Mouse (Mus musculus): ENCODE measurements at regions not wholly inside any gene's neighbourhood (a gene's known extent, or its start where the extent isn't known, plus 50 kb on each side); places are given as distances from the start of the nearest gene placed in this dataset.

DNA sequence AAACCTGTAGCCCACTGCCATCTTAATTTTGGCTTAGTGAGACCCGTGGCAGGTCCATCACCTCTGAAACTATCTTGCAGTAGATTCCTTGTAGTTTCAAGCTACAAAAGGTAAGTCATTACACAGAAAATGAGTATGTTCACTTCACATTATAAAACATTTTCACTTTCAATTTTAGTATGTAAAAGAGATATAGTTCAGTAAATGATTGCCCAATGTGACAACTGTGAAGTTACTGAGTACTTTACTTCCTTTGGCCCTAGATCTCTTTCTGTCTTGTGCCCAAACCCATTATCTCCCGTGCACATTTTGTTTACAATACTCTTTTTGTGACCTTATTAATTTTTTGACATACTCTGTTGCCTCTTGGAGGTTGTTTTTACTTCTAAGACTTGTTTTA, 335.4 kb upstream of the Pitrm1 start:
- ATAC-seq (replicated peaks in 1 of 2; ENCODE audit: insufficient read depth in 1 of 2, low FRiP score in 2 of 2, low TSS enrichment in 1 of 2, low read depth in 1 of 2, poor library complexity in 2 of 2, severe bottlenecking in 2 of 2) = no peak

DNA sequence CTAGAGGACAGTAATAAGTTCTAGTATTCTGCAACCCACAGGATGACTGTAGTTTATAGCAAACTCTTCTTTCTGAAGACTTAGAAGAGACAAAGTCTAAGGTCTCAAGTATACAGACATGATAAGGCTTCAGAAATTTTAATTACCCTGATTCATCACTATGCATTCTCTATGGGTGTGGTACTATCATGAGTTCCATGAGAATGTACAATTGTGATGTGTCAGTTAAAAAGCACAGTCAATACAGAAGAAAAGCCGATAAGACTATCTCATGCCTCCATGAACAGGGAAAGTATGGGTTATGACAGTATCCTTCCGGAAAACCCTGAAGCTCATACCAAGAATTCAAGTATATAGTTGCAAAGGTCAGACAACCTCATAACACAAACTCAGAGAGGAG, 333.8 kb upstream of the Pitrm1 start:
- no peak for ATAC-seq (replicated peaks in 1 of 2; ENCODE audit: insufficient read depth in 1 of 2, low FRiP score in 2 of 2, low TSS enrichment in 1 of 2, low read depth in 1 of 2, poor library complexity in 2 of 2, severe bottlenecking in 2 of 2)

DNA sequence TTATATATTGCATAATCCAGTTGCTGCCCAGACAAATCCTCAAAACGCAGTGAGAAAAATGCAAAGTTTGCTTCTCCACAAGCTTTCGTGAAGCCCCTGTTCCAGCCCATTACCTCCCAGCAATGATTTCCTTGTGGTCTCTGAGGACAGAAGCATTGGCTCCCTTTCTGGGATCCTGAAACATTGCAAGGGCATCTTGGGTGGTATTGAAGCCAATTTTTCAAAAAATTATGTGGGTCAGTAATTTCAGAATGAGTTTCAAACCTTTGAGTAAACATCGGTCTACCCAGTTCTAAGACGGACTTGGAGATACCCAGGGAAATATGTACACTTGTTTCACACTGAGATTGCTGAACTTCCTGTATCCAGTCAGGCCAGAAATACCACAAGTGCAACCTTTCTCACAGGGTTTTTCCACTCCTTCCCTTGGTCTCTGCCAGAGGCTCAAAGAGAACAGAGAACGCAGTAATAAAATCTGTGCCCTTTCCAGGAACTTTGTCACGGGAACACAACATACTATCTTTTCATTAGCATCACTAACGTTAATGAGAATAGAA, 321.8 kb upstream of the Pitrm1 start:
- ATAC-seq (replicated peaks in 1 of 2; ENCODE audit: insufficient read depth in 1 of 2, low FRiP score in 2 of 2, low TSS enrichment in 1 of 2, low read depth in 1 of 2, poor library complexity in 2 of 2, severe bottlenecking in 2 of 2) = no peak

DNA sequence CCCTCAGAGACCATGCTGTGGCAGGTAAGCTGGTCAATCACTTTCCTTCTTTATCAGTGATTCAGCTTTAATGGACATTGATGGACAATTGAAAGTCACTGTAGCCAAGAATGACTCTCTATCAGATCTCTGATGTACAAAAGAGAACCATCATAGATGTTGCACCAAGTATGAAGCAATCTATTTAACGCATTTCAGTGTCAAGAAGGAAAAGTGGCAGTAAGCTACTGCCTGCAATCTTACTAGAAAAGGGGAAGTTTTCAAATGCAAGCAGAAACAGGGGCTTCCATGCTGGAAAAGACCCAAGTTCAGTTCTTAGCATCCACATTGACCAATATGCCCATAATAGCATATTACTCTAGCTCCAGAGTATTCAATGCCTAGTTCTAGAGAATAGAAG, 319.7 kb upstream of the Pitrm1 start:
- peak; percentile 62 to 82; a peak in 3 of 4 replicates for ATAC-seq (replicated peaks in 1 of 2; ENCODE audit: insufficient read depth in 1 of 2, low FRiP score in 2 of 2, low TSS enrichment in 1 of 2, low read depth in 1 of 2, poor library complexity in 2 of 2, severe bottlenecking in 2 of 2)

DNA sequence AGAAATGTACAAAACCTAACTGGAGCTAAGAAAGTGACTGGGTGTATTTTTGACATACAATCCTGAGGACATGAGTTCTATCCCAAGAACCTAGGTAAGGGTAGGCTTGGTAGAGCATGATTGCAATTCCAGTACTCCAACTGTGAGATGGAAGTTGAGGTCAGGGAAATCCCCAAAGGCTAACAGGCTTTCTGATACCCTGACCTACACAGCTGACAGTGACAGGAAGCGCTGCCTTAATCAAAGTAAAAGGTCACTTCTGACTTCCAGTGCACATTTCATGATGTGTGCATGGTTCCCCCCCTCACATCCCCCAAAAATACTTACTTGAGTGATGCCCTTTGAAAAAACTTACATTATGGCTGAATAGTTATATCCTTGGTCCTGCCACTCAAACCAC, 312.6 kb upstream of the Pitrm1 start:
- no peak for ATAC-seq (replicated peaks in 1 of 2; ENCODE audit: insufficient read depth in 1 of 2, low FRiP score in 2 of 2, low TSS enrichment in 1 of 2, low read depth in 1 of 2, poor library complexity in 2 of 2, severe bottlenecking in 2 of 2)

DNA sequence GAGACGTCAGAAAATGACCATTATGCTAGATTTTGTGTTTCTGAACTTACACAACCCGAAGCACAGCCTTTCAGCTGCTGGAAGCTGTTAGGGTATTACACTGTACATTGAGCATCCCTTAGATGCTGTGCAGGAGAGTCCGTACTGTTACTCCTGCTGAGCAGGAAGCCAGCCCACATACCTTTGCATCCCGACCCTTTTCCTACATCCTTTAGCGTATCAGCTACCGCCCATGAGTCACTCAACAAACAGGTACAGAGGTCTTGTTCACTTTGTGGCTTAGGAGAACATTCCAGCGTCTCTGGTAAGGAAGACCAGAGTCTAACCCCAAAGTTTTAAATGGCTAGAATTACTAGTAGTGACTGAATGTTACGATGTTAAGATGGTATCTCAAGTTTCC, 311.4 kb upstream of the Pitrm1 start:
- no peak for ATAC-seq (replicated peaks in 1 of 2; ENCODE audit: insufficient read depth in 1 of 2, low FRiP score in 2 of 2, low TSS enrichment in 1 of 2, low read depth in 1 of 2, poor library complexity in 2 of 2, severe bottlenecking in 2 of 2)

DNA sequence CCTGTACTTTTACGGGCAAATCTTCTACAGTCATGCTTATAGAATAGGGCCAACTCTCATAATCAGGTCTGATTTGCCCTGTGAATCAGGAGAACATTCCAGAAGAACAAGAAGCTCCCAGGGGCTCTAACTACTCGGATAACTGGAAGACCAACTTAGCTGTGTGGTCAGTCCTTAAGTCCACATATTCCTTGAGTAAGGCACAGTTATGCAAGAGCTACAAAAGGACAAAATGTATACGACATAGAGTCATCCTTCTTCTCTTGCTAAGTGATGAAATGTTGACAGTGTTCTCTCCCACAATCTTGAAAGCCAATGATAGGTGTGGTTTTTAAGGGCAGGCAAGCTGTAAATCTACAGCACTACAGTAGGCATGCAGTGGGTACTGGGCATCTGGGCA, 310.7 kb upstream of the Pitrm1 start:
- ATAC-seq (replicated peaks in 1 of 2; ENCODE audit: insufficient read depth in 1 of 2, low FRiP score in 2 of 2, low TSS enrichment in 1 of 2, low read depth in 1 of 2, poor library complexity in 2 of 2, severe bottlenecking in 2 of 2) = no peak

DNA sequence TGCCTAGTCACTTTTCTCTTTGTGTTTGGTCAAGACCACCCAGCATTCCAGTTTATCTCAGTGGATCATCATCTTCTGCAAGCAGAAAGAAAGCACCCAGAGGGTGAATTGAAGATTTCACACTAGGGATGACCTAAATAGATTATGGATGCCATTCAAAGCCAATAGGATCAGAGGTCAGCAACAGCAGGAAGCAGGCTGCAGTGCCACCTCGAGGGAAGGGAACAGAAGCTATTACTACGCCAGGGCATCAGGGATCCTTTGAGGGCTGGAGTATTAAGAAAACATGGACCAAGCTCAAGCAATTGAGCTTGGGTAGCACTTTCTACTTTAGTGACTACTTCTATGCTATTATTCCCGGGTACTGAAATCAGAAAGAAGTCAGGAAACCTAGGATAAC, 307.1 kb upstream of the Pitrm1 start:
- no peak for ATAC-seq (replicated peaks in 1 of 2; ENCODE audit: insufficient read depth in 1 of 2, low FRiP score in 2 of 2, low TSS enrichment in 1 of 2, low read depth in 1 of 2, poor library complexity in 2 of 2, severe bottlenecking in 2 of 2)

DNA sequence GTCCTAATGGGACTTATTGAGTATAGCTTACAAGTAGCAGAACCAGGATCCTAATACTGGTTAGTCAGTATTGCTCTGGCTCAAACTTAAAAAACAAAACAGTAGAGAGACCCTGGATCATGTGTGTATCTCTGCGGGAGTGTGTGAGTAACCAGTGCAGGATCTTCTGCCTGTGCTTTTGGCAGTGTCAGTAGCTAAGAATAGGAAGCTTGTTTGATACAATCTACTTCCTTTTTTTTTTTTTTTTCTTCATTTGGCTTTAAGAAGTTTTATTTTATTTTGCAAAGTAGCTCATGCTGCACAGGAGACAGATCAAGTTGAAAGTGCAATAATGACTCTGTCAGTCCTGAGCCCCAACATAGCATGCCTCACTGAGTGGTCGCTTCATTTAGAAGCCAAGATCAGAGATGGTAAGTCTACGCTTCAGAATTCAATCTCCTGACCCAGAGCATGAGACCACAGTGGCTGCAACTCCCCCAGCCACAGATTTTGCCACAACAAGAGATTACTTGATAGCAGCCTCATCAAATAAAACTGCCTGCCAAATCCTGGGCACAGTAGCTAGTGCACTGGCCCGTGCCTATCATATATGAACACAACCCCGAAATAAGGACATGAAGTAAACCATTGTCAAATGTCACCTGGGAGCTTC, 306.4 kb upstream of the Pitrm1 start:
- peak; percentile 62 to 86; a peak in 3 of 4 replicates for ATAC-seq (replicated peaks in 1 of 2; ENCODE audit: insufficient read depth in 1 of 2, low FRiP score in 2 of 2, low TSS enrichment in 1 of 2, low read depth in 1 of 2, poor library complexity in 2 of 2, severe bottlenecking in 2 of 2)

DNA sequence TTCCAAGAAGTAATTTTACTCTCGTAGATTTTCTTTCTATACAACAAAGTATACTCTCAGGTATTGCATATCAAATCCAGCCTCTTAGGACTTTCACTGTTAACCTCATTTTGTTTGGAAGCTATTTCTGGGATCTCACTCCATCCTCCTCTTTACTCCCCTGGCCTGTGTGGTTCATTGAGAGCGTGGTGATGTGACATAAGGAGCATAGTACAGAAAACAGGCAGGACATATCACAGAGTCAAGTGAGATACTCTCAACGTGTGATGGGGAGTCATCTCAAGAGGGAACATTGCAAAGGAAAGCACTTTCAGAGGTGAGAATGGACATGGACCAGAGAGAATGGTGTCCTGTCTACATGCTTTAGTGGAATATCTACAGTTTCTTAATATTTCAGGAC, 297.8 kb upstream of the Pitrm1 start:
- ATAC-seq (replicated peaks in 1 of 2; ENCODE audit: insufficient read depth in 1 of 2, low FRiP score in 2 of 2, low TSS enrichment in 1 of 2, low read depth in 1 of 2, poor library complexity in 2 of 2, severe bottlenecking in 2 of 2) = no peak

DNA sequence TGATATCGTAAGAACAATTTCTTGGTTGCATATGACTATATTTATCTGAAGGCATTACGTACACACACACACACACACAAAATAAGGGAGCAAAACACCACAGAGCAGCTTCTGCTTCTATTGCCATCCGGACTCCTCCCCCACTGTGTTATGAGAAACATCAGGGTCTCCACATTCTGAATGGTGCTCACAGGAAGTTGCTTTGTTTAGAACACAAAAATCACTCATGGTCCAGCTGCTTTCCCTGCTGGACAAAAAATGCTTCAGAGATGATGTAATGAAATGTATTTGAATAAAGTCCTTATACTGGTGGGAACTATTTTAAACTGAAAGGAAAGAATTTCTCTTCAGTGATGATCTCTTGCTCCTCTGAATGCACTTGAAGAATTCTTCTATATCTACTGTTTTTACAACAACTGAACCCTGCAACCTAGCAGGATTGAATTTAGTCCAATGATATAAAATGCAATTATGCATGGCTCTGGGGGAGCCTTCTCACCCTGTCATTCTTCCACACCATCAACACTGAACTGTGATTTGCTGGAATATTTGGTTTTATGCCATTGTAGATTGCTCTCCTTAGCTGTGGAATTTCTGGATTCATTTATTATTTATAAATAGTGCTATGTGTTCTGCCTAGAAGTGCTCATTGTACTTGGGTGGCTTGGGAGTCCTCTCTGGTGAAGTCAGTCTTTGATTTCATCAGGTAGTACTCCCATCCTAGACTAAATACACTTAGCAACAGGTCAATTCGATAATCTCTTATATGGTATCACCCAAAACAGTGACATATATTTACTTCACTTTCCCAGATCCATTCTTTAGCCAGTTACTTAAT, 296.7 kb upstream of the Pitrm1 start:
- no peak for ATAC-seq (replicated peaks in 1 of 2; ENCODE audit: insufficient read depth in 1 of 2, low FRiP score in 2 of 2, low TSS enrichment in 1 of 2, low read depth in 1 of 2, poor library complexity in 2 of 2, severe bottlenecking in 2 of 2)

DNA sequence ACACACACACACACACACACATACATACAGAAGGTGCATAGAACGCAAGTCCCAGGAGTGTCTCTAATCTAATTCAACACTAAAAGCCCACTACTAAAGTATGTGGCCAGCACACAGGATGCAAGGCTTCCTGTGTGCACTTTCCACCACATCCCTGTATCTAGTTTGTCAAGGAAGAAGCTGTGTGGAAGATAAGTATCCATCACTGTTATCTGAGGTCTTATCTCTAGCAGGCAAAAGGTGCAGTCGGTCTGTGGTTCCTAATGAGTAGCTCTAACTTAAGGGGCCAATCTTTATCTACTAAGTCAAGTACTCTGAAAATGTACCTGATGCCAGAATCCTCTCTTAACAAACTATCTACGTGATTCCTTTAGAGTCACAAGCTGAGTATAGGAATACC, 295.8 kb upstream of the Pitrm1 start:
- ATAC-seq (replicated peaks in 1 of 2; ENCODE audit: insufficient read depth in 1 of 2, low FRiP score in 2 of 2, low TSS enrichment in 1 of 2, low read depth in 1 of 2, poor library complexity in 2 of 2, severe bottlenecking in 2 of 2) = peak; percentile 42 to 49; a peak in 3 of 4 replicates

DNA sequence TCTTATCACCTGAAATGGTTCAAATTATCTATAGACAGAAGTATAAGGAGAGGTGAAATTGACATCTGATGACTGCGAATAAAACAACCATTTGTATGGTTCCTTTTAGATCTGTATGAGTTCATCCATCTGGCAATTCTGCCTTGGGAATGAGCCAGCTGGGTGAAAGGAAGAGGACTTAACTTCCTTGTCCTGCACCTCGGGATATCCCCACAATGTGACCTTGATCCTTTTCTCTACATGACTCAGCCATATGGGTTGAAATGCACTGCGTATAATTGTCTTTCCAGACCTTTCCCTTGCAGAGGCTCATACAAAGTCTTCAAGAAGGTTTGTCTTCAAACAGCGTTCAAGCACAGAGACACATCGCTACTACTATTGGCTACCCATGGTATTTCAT, 292.6 kb upstream of the Pitrm1 start:
- no peak for ATAC-seq (replicated peaks in 1 of 2; ENCODE audit: insufficient read depth in 1 of 2, low FRiP score in 2 of 2, low TSS enrichment in 1 of 2, low read depth in 1 of 2, poor library complexity in 2 of 2, severe bottlenecking in 2 of 2)

DNA sequence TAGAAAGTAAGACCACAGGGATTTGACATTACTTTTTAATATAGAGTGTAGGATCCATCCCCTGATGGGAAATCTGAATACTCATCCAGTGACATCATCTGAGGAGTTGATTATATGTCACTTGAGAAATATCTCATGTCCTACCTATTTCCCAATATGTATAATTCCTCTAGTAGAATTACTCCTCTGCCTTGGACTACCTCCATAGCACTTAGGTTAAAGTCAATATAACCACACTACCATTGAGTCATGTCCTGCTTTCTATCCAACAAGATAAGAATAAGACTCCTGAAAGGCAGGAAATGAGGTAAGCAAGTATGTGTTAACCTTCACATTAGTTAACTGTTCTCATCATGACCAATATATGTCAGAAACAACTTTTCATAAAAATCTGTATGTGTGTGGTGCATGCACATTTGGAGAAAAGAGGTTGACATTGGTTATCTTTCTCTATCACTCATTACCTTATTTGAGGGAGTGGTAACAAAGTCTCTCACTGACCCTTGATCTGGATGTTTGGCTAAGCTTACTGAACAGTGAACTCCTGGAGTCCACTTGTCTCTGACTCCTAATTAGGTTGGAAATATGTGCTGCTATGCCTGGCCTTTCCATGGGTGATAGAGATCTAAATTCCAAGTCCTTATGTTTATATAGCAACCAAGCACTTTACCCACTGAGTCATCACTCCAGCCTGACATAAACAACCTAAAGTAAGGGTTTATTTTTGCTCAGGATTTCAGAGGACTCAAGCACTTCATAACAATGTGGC, 292.0 kb upstream of the Pitrm1 start:
- ATAC-seq (replicated peaks in 1 of 2; ENCODE audit: insufficient read depth in 1 of 2, low FRiP score in 2 of 2, low TSS enrichment in 1 of 2, low read depth in 1 of 2, poor library complexity in 2 of 2, severe bottlenecking in 2 of 2) = no peak

DNA sequence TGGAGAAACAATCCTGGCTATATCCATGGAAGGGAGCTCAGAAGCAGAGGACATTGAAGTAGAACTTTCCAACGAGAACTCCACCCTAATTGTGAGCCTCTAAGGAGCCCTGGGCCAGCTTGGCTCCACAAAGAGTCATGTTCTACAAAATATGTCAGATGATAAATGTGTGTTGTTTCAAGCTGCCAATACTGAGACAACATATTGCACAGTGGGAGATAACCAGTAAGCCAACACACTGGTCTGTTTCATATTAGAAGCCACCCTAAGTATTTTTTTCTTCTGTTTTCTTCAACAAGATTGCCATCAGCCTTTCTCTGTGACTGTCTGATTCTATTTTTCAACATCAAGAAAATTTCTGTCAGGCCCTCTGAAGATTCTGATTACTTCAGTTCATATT, 289.5 kb upstream of the Pitrm1 start:
- ATAC-seq (replicated peaks in 1 of 2; ENCODE audit: insufficient read depth in 1 of 2, low FRiP score in 2 of 2, low TSS enrichment in 1 of 2, low read depth in 1 of 2, poor library complexity in 2 of 2, severe bottlenecking in 2 of 2) = no peak

DNA sequence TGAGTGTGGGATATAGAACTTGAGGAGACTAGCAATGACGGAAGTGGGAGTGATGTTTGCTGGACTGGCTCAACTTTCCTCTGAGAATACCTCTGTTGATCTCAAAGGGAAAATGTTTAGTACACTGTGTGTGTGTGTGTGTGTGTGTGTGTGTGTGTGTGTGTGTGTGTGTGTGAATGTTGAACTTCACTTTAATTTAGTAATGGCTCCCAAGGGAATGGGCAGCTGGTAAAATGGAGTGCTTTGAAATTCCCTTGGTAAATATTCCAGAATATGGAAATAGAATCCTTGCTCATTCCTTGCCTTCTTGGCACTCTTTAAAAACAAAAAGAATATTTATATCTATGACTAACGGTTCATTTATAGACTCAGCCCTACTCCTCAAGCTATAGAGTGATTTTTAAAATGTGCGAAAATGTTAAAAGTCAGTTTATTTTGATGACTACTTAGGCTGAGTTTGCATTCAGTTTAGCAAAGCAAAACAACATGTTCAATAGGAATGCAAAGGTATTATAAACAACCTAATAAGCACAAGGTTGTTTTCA, 287.6 kb upstream of the Pitrm1 start:
- no peak for ATAC-seq (replicated peaks in 1 of 2; ENCODE audit: insufficient read depth in 1 of 2, low FRiP score in 2 of 2, low TSS enrichment in 1 of 2, low read depth in 1 of 2, poor library complexity in 2 of 2, severe bottlenecking in 2 of 2)

DNA sequence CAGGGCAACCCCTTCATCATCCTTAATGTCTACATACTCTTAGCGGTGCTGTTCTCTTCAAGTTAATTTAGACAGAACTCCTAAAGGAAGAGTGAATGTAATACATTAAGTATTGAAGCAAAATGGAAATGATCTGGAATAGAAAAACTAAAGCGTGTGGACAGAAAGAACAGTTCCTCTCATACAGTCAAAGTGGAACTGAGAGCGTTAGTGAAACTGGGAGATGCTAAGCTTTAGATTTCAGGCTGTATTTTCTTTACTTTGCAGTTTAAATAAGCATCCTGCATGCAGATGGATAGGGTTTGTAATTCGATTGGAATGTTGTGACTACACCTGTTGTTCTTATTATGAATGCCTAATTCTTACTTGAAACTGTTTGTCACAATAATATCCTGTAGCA, 286.5 kb upstream of the Pitrm1 start:
- ATAC-seq (replicated peaks in 1 of 2; ENCODE audit: insufficient read depth in 1 of 2, low FRiP score in 2 of 2, low TSS enrichment in 1 of 2, low read depth in 1 of 2, poor library complexity in 2 of 2, severe bottlenecking in 2 of 2) = no peak

DNA sequence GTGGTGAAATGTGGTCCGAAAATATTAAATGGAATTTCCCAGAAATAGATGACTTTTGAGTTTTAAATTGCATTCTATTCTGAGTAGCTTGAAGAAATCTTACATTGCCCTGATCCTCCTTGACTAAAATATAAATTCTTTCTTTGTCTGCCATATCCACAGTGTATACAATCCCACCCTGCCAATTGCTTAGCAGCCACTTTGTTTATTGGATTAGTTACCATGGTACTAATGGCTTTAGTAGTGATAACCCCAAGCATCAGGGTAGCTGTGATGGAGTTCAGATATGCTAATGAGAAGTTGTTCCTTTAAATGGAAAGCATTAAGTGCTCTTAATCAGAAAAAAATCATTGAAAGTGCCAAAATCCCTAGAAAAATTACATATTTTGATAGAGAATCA, 277.4 kb upstream of the Pitrm1 start:
- no peak for ATAC-seq (replicated peaks in 1 of 2; ENCODE audit: insufficient read depth in 1 of 2, low FRiP score in 2 of 2, low TSS enrichment in 1 of 2, low read depth in 1 of 2, poor library complexity in 2 of 2, severe bottlenecking in 2 of 2)

Data from hematopoietic stem cell, adult 5-6 weeks (primary cell).